Mouse (Mus musculus): ENCODE measurements around the gene Cdc42ep5. TPM values are rescaled to one million over a fixed set of nuclear protein-coding genes. Genes with fewer than 3 reads are reported as not detected.

Gene Cdc42ep5
- polyA plus RNA-seq (2014; fragmentation: Illumina TruSeq; extraction: RNeasy Lipid Tissue Mini Kit (QIAGEN cat#74804); ENCODE audit: low read depth, low replicate concordance): 4.9 TPM

GRCm38 (mm10) chr7:4164090-4164910 lies at the start of gene Cdc42ep5:
Gene Cdc42ep5, minus strand, starts transcription at chr7:4164860.

DNA sequence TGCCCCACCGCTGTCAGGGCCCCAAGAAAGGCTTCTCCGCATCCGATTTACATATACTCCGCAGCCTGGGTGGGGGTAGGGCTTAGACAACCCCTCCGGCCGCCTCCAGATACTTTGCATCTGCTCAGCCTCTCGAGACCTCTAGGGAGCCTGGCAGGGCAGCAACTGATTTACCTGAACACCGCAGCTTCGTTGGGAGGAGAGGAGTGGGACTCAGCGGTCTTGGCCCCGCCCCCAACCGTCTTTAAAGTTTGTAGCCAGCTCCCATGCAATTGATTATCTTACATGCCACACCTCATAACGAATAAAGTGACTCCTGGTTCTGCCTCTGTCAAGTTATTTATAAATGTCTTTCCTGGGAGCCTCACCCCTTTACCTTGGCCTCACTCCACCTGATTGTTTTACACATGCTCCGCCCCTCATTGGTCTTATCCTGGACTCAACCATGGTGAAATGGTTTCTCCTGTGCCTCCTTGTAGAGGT lies 14.6 kb downstream of the Cdc42ep5 start, which contains the start of gene Leng9:
Gene Leng9 (minus strand): TSS at position 316 of the 483 bp plus-strand sequence.

GRCm38 (mm10) chr7:4136771-4137531 lies 27.7 kb downstream of the Cdc42ep5 start, which contains the start of gene Leng8:
Gene Leng8, plus strand, starts transcription at chr7:4137039.

DNA sequence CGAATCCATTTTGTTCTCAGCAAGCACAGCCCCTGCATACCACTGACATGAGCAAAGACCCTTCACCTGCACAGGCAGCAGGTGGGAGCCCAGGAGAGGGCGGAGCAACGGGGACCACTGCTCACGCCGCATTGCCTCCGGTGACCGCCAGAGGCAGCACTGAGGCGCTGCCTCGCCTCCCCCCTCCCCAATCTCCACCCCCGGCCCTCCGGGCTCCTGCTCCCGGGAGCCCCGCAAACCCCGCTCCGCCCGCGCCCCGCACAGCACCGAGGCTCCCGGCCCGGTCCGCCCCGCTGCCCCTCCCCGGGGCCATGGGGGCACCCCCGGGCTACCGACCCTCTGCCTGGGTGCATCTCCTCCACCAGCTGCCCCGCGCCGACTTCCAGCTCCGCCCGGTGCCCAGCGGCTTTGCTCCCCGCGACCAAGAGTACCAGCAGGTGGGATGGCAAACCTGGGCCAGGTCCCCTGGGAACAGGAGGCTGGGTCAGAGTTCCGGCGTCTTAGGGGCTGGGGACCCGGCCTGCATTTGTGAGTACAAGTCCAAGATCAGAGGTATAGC lies 45.2 kb downstream of the Cdc42ep5 start, which contains the start of gene Ttyh1:
Gene Ttyh1 (plus strand): TSS at position 65 of the 559 bp plus-strand sequence.

Other genes starting within 250 kb of the Cdc42ep5 start
- 0.50 TPM for gene Lilra6, start 249.4 kb downstream of the Cdc42ep5 start, polyA plus RNA-seq (2014; fragmentation: Illumina TruSeq; extraction: RNeasy Lipid Tissue Mini Kit (QIAGEN cat#74804); ENCODE audit: low read depth, low replicate concordance)
- 10.2 TPM for gene Lair1, start 101.7 kb downstream of the Cdc42ep5 start, polyA plus RNA-seq (2014; fragmentation: Illumina TruSeq; extraction: RNeasy Lipid Tissue Mini Kit (QIAGEN cat#74804); ENCODE audit: low read depth, low replicate concordance)
- 5.6 TPM for gene Ttyh1, start 45.5 kb downstream of the Cdc42ep5 start, polyA plus RNA-seq (2014; fragmentation: Illumina TruSeq; extraction: RNeasy Lipid Tissue Mini Kit (QIAGEN cat#74804); ENCODE audit: low read depth, low replicate concordance)
- 48.4 TPM for gene Leng8, start 27.8 kb downstream of the Cdc42ep5 start, polyA plus RNA-seq (2014; fragmentation: Illumina TruSeq; extraction: RNeasy Lipid Tissue Mini Kit (QIAGEN cat#74804); ENCODE audit: low read depth, low replicate concordance)
- 4.1 TPM for gene Leng9, start 14.5 kb downstream of the Cdc42ep5 start, polyA plus RNA-seq (2014; fragmentation: Illumina TruSeq; extraction: RNeasy Lipid Tissue Mini Kit (QIAGEN cat#74804); ENCODE audit: low read depth, low replicate concordance)
- 2.7 TPM for gene Lilra5, start 72.9 kb upstream of the Cdc42ep5 start, polyA plus RNA-seq (2014; fragmentation: Illumina TruSeq; extraction: RNeasy Lipid Tissue Mini Kit (QIAGEN cat#74804); ENCODE audit: low read depth, low replicate concordance)
- 0.69 TPM for gene Ncr1, start 172.9 kb upstream of the Cdc42ep5 start, polyA plus RNA-seq (2014; fragmentation: Illumina TruSeq; extraction: RNeasy Lipid Tissue Mini Kit (QIAGEN cat#74804); ENCODE audit: low read depth, low replicate concordance)
- 2.2 TPM for gene Gp6, start 232.9 kb upstream of the Cdc42ep5 start, polyA plus RNA-seq (2014; fragmentation: Illumina TruSeq; extraction: RNeasy Lipid Tissue Mini Kit (QIAGEN cat#74804); ENCODE audit: low read depth, low replicate concordance)